Mouse (Mus musculus) lung, postnatal 14 days (tissue): ENCODE measurements around the gene Prkd1.

ENCODE experiments used
- DNase-seq: peaks from one replicate; pipeline ENCODE4 v3.0.0; 2021

Prkd1 gene

DNA sequence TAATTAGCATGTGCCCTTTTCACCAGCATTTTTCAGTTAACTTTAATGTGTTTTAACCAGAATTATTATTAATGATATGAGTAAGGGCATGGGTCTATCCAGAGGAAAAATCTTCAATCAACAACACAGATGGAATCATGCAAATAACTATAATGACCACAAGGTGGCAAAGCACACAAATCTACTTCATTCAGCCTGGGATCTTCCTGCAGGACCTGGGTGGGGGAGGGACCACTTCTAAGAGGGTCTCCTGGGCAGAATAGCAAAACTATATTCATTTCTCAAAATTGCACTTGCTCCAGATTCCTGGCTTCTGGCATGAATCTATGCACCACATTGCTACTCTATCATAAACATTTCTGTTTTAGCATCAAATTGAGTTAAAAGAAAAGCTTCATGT lies 334.3 kb downstream of the Prkd1 start:
- no peak for DNase-seq

DNA sequence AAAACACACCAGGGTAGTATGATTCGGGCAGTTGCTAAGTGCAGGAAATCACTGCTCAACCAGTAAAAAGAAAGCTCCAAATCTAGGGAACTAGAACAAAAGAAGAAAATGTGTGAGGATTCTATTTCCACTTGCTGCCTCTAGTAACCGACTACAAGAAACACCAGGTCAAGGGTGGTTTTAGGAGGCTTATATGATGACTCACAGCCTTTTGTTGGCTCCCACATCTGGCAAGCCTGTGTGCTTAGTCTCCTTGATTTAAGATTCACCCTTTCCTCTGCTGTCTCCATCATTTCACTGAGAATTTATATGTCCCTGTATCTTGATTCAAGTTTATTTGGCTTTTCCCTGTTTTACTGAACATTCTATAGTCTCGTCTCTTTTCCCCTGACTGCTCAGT lies 339.6 kb downstream of the Prkd1 start:
- DNase-seq: no peak

DNA sequence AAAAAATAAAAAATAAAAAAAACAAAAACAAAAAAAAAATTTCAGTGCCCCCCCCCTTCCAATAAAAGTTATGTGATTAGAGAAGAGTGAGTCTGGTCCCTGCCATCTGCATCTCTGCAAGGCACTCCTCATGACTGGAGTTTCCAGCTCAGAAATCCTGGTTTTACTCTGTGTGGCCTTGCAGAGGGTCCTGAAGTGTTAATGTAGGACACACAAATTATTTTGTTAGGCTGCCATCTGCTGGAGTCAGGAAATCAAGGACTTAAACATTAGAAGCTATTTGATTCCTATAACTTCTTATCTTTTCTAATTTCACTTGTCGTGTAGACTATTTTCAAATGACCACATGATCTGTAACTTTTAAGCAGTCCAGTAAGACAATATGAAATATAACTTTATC lies 347.6 kb downstream of the Prkd1 start:
- DNase-seq: no peak

DNA sequence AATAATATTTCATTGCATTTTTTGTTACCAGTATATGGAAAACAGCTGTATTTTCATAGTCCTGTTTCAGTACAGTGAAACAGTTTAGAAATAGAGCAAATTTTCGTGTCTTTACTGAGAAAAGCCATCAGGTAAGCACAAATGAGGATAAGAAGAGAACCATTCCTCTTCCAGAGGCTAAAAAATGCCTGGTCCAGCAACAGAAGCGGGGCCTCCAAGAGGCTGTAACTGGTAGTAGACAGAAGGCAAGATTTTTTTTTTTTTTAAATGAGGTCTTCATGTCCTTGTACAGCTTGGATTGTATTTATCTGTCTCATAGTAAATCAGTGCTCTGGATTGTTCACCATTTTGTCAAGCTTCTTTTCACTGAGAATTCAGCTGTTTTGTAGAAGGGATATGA lies 352.8 kb downstream of the Prkd1 start:
- no peak for DNase-seq

DNA sequence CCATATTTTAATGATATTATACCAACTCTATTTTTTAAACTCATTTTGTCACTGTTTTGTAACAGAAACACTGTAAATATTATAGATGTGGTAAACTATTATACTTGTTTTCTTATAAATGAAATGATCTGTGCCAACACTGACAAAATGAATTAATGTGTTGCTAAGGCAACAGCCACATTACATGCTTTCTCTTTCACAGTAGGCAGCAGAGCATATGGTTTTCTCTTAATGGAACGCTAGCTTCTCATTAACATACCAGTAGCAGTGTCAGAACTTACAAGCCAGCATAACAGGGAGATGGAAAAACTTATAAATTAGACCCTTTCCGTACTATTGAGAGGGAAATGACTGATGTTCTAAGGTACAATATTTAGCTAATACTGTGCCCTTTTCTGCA lies 353.3 kb downstream of the Prkd1 start:
- no peak for DNase-seq

DNA sequence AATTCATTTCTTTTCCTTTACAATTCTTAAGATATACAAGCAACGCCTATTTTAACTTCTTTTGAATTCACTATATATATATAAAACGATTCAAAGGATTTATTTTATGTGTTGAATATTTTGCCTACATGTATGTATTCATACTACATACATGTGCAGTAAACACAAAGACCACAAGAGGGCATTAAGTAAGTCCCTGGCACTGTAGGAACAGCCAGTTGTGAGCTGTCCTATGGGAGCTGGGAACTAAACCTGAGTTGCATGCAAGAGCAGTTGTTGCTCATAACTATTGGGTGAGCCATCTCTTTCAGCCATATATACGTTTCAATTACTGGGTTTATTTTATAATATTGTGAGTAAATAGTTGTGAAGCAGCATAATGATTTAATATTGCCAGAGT lies 356.1 kb downstream of the Prkd1 start:
- DNase-seq: no peak
